Mouse (Mus musculus): ENCODE data around the gene Ryr2. TPM values are rescaled to one million over a fixed set of nuclear protein-coding genes. Genes with fewer than 3 reads are reported as not detected.

The Ryr2 gene
- polyA plus RNA-seq, 1 experiment, result 68.6 TPM

DNA sequence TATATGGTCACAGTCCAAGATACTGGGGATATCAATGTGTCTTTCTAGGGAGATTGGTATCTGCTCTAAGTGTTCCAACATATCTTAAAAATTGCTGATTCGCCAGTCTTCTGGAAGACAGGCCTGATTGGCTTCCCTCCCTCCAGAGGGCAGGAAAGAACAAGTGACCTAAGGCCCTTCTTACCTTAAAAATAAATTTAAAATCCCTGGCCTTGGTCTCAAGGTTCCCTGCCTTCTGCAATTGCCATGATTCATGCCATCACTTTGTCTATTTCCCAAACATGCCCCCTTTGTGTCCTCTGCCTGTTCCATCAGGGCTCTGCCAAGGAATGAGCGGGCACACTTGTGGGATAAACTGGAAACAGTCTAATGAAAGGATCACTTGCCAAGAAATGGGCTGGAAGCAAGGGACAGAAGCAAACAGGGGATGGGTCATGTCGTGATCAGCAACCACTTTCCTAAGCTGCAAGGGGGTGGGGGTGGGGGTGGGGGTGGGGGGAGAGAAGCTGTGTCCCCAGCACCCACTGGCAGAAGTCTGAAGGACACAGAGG lies 10.3 kb downstream of the Ryr2 start:
- no peak for DNase-seq (ENCODE audit: extremely low spot score in 1 of 2, low spot score in 1 of 2)

GRCm38 (mm10) chr13:12094569-12094968 lies 12.2 kb downstream of the Ryr2 start:
- DNase-seq (ENCODE audit: extremely low spot score in 1 of 2, low spot score in 1 of 2), result peak in 1 of 2 experiments; percentile 42

DNA sequence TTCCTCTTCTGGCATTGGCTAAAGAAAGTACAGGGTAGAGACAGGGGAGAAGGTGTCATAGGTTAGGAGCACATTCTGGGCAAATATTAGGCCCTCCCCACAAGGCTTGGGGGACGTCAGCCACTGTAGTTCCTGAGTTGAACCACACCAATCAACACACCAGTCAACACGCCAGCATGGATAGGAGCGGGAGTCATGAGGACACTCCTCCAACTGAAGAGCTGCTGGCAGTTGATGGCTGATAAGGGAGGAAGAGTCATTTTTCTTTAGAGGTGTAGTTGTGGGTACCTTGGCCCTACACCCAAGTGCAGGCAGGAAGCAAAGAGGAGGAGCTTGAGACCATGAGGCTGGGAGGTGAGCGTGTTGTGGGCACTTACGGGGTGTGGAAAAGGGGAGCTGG lies 13.6 kb downstream of the Ryr2 start:
- no peak for DNase-seq (ENCODE audit: extremely low spot score in 1 of 2, low spot score in 1 of 2)

- DNase-seq (ENCODE audit: extremely low spot score in 1 of 2, low spot score in 1 of 2), result no peak
Measured at GRCm38 (mm10) chr13:12092379-12093107, 14.2 kb downstream of the Ryr2 start.

GRCm38 (mm10) chr13:12084112-12084475 lies 22.7 kb downstream of the Ryr2 start:
- DNase-seq (ENCODE audit: extremely low spot score in 1 of 2, low spot score in 1 of 2), result no peak

DNA sequence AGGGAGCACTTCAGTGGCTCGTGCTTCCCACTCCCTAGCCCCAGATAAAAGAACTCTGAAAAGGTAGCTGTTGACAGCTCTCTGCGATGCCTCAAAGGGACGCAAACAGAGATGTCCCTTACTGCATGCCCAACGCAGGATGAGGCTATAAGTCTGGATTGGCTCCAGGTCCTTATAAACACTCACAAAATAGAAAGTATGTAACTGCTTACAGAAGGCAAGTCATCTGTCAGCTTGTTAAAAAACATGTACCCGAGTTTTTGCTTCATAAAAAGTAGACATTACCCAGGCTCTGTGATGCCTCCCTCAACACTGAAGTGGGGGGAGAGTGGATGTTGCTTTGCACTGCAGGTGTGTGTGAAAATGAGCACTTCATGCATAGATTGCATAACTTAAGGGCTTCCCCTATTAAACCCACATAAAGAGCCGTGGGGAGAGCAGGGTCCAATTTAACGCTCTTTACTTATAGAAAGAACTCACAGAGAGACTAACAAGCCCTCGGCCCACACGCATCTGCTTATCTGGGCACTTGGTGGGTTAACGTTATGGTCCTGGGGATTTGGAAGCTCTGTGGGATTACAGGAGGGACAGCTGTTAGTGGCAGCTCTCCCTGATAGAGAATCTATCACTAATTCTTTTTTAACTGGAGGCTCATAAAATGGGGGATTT lies 23.2 kb downstream of the Ryr2 start:
- no peak for DNase-seq (ENCODE audit: extremely low spot score in 1 of 2, low spot score in 1 of 2)

DNA sequence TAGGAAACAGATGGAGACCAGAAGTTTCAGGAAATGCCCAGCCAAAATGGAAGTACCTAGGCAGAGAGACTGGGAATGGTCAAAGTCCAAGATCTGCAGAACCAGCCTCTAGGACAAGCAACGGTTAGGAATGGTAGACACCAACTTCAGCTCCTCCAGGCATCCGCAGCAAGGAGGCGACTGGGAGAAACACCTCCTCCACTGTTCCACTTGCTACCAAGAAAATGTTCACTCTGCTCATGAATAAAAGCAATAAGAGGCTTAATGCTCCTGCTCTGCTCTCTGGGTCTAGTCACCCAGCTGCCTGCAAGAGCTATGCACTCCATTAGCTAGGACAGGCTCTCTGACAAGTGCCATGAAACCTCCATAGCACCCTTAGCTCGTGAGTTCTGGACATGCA lies 26.2 kb downstream of the Ryr2 start:
- DNase-seq (ENCODE audit: extremely low spot score in 1 of 2, low spot score in 1 of 2), result peak in 1 of 2 experiments; percentile 57

DNA sequence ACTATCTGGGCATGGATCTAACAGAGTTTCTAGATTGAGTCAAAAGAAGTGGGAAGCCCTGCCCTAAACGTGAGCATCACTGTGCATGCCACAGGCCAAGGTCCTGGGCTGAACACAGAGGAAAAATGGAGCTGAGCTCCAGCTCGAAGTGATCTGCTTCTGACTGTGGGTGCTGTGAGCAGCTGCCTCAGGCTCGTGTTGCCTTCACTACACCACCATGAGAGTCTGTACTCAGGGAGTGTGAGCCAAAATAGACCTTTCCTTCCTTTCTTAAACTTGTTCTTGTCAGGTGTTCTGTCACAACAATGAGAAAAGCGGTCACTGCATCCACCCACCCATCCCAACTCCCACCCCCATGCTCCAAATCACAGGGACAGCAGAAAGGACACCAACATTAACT lies 27.2 kb downstream of the Ryr2 start:
- no peak for DNase-seq (ENCODE audit: extremely low spot score in 1 of 2, low spot score in 1 of 2)

- no peak for DNase-seq (ENCODE audit: extremely low spot score in 1 of 2, low spot score in 1 of 2)
Measured at GRCm38 (mm10) chr13:12074897-12075296, 31.8 kb downstream of the Ryr2 start.

- DNase-seq (ENCODE audit: extremely low spot score in 1 of 2, low spot score in 1 of 2), result no peak
Measured at GRCm38 (mm10) chr13:12072571-12072970, 34.2 kb downstream of the Ryr2 start.

GRCm38 (mm10) chr13:12072112-12072511 lies 34.6 kb downstream of the Ryr2 start:
- no peak for DNase-seq (ENCODE audit: extremely low spot score in 1 of 2, low spot score in 1 of 2)

GRCm38 (mm10) chr13:12070157-12071129 lies 36.3 kb downstream of the Ryr2 start:
- no peak for DNase-seq (ENCODE audit: extremely low spot score in 1 of 2, low spot score in 1 of 2)

GRCm38 (mm10) chr13:12064576-12064975 lies 42.2 kb downstream of the Ryr2 start:
- no peak for DNase-seq (ENCODE audit: extremely low spot score in 1 of 2, low spot score in 1 of 2)

DNA sequence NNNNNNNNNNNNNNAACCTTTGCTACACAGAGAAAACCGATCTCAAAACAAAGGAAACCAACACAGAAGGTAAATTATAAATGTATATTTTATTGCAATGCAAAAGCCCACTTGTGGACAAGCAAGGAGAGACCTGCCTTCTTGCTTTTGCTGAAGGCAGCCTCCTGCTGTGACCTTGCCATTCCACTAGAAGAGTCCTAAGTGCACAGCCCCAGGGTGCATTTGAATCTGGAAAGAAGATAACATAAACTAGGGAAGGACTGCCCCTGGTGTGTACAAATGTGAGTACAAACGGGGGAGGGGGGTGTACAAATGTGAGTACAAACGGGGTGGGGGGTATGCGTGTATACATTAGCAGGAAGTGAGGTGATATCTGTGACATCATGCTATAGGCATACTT lies 43.2 kb downstream of the Ryr2 start:
- DNase-seq (ENCODE audit: extremely low spot score in 1 of 2, low spot score in 1 of 2), result no peak

DNA sequence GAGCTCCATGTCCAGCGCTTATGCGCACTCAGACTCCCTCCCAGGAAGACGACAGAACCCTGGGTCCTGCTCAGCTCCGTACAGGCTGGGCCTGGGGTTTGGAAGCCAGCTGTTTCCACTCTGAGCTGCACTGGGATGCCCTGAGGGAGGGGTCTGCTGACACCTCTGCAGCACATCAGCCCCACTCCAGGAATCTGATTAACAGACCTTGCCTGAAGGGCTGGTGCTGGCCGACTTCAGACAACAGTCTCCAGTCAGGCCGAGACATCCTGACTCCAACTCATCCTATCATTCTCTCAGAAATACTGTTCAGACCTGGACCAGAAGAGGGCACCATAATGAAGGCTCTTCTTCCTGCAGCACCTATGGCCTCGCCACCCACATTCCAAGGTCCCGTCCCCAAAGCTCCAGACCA lies 49.4 kb downstream of the Ryr2 start:
- no peak for DNase-seq (ENCODE audit: extremely low spot score in 1 of 2, low spot score in 1 of 2)

GRCm38 (mm10) chr13:12055913-12056312 lies 50.8 kb downstream of the Ryr2 start:
- no peak for DNase-seq (ENCODE audit: extremely low spot score in 1 of 2, low spot score in 1 of 2)

DNA sequence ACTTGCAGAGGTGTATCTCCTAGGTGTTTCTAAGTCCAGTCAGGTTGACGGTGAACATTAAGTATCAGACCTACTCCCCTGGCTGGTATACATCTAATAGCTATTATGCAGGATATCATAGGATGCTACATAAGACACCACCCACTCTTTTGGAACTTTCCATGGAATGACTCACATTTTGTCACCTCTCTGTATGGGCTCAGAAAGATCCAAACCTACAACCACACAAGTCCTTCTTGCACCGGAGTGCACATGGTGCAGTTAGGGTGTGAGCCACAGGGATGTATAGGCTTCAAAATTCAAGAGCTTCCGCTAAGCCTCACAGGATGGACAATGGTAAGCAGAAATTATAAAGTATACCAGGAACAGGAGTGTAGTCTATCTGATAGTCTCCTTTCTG lies 52.8 kb downstream of the Ryr2 start:
- DNase-seq (ENCODE audit: extremely low spot score in 1 of 2, low spot score in 1 of 2), result peak in 1 of 2 experiments; percentile 62

GRCm38 (mm10) chr13:12050809-12051208 lies 55.9 kb downstream of the Ryr2 start:
- DNase-seq (ENCODE audit: extremely low spot score in 1 of 2, low spot score in 1 of 2), result no peak

- no peak for DNase-seq (ENCODE audit: extremely low spot score in 1 of 2, low spot score in 1 of 2)
Measured at GRCm38 (mm10) chr13:12047059-12047458, 59.7 kb downstream of the Ryr2 start.

DNA sequence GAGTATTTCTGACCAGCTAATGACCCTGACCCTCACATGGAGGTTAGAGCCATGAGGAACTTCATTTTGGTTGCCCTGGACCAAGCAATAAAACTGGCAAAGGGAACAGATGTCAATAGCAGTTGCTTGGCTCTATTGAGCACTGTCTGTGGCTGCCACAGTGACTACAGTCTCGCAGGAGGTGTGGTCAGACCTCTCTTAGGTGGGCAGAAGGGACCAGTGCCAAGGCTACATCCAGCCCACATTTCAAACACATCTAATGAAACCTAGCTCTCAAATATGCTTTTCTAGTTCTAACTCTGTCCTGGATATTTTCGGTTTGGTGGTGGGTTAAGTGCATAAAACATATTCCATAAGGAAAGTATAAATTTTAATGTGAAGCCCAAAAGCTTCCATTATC lies 62.0 kb downstream of the Ryr2 start:
- DNase-seq (ENCODE audit: extremely low spot score in 1 of 2, low spot score in 1 of 2), result peak in 1 of 2 experiments; percentile 55

All from frontal cortex, adult 2 months (tissue).